Mouse (Mus musculus) CH12.LX (cell line): ENCODE measurements around the gene Gm20388. TPM values are rescaled to one million over a fixed set of nuclear protein-coding genes. Genes with fewer than 3 reads are reported as not detected.

Experiments used
- DNase-seq: peaks from one replicate; pipeline ENCODE4 v3.0.0-alpha.2; 2013; ENCODE audit errors: extremely low read depth
- H3K27ac ChIP-seq: 2 replicates; pipeline ENCODE4 v1.5.1; 2012; ENCODE audit warnings: low read depth, mild to moderate bottlenecking, control low read depth, moderate library complexity; ENCODE audit not compliant: insufficient read depth
- H3K27me3 ChIP-seq: replicated peaks from 2 replicates; pipeline ENCODE3; 2012; ENCODE audit warnings: inconsistent platforms
- H3K36me3 ChIP-seq, 2 experiments: replicated peaks in 1 of 2; 2 replicates each; pipeline versions ENCODE3 to v1.6.1; 2012; ENCODE audit warnings: inconsistent platforms in 1 of 2, low read length in 1 of 2, mild to moderate bottlenecking in 1 of 2, mixed read lengths in 1 of 2, moderate library complexity in 1 of 2; ENCODE audit not compliant: control insufficient read depth in 1 of 2, insufficient read depth in 1 of 2
- H3K4me1 ChIP-seq, 2 experiments: 2 replicates each; pipeline ENCODE4 v1.6.1; 2012; ENCODE audit warnings: inconsistent platforms in 1 of 2, moderate library complexity in 1 of 2; ENCODE audit not compliant: insufficient read depth in 2 of 2, control insufficient read depth in 1 of 2
- H3K4me2 ChIP-seq: 2 replicates; pipeline ENCODE4 v1.6.1; 2012; ENCODE audit warnings: low read depth, mild to moderate bottlenecking, control low read depth; ENCODE audit not compliant: poor library complexity, insufficient read depth, severe bottlenecking
- H3K4me3 ChIP-seq, 3 experiments: fragments of 150-350 bp in 1 of 3; sonication (generic) in 1 of 3; replicated peaks in 1 of 3; 2 replicates each; pipeline versions ENCODE3 to v1.5.1; 2011 to 2012; ENCODE audit warnings: low read depth in 2 of 3, low read length in 2 of 3, mild to moderate bottlenecking in 2 of 3, moderate library complexity in 2 of 3, control low read depth in 1 of 3, improper control_type of control experiment in 1 of 3, inconsistent platforms in 1 of 3, mixed read lengths in 1 of 3; ENCODE audit not compliant: poor library complexity in 1 of 3
- H3K79me2 ChIP-seq: replicated peaks from 2 replicates; pipeline ENCODE4 v1.6.1; 2012; ENCODE audit warnings: mild to moderate bottlenecking, moderate library complexity; ENCODE audit not compliant: control insufficient read depth, poor library complexity, insufficient read depth, severe bottlenecking; ENCODE audit errors: extremely low read depth
- H3K9ac ChIP-seq: 2 replicates; pipeline ENCODE4 v1.6.1; 2012; ENCODE audit warnings: low read depth, mild to moderate bottlenecking, control low read depth, moderate library complexity; ENCODE audit not compliant: insufficient read depth
- H3K9me3 ChIP-seq: replicated peaks from 2 replicates; pipeline ENCODE3; 2012; ENCODE audit warnings: low read length, inconsistent platforms, mixed read lengths
- BHLHE40 ChIP-seq: IDR thresholded peaks from 2 replicates; pipeline ENCODE4 v1.6.1; 2011; ENCODE audit warnings: mild to moderate bottlenecking, low read depth, low read length, improper control_type of control experiment
- CTCF ChIP-seq, 2 experiments: IDR thresholded peaks in 1 of 2; conservative IDR thresholded peaks in 1 of 2; 2 replicates each; pipeline ENCODE4 v1.5.1; 2011 to 2012; ENCODE audit warnings: low read depth in 2 of 2, low read length in 2 of 2, improper control_type of control experiment in 1 of 2, inconsistent platforms in 1 of 2, mild to moderate bottlenecking in 1 of 2, moderate library complexity in 1 of 2
- E2F4 ChIP-seq: IDR thresholded peaks from 2 replicates; pipeline ENCODE4 v1.6.1; 2011; ENCODE audit warnings: low read depth, low read length, improper control_type of control experiment; ENCODE audit not compliant: insufficient replicate concordance
- ELF1 ChIP-seq: IDR thresholded peaks from 2 replicates; pipeline ENCODE4 v1.6.1; 2014; ENCODE audit warnings: low read depth, mild to moderate bottlenecking, inconsistent platforms, low read length, improper control_type of control experiment
- ETS1 ChIP-seq: conservative IDR thresholded peaks from 2 replicates; pipeline ENCODE4 v1.6.1; 2012; ENCODE audit warnings: low read depth, mild to moderate bottlenecking, inconsistent platforms, low read length, improper control_type of control experiment, moderate library complexity
- HCFC1 ChIP-seq: IDR thresholded peaks from 2 replicates; pipeline ENCODE4 v1.6.1; 2012; ENCODE audit warnings: low read depth, mild to moderate bottlenecking, inconsistent platforms, low read length, improper control_type of control experiment
- IRF4 ChIP-seq: IDR thresholded peaks from 2 replicates; pipeline ENCODE4 v1.6.1; 2014; ENCODE audit warnings: low read depth, mild to moderate bottlenecking, inconsistent platforms, low read length, improper control_type of control experiment
- MEF2A ChIP-seq: IDR thresholded peaks from 2 replicates; pipeline ENCODE4 v1.6.1; 2014; ENCODE audit warnings: low read depth, mild to moderate bottlenecking, inconsistent platforms, low read length, improper control_type of control experiment, borderline replicate concordance
- MYC ChIP-seq: IDR thresholded peaks from 2 replicates; pipeline ENCODE4 v1.6.1; 2011; ENCODE audit warnings: low read depth, mild to moderate bottlenecking, improper control_type of control experiment, low read length
- PAX5 ChIP-seq: IDR thresholded peaks from 2 replicates; pipeline ENCODE4 v1.6.1; 2012; ENCODE audit warnings: low read length, inconsistent platforms, mixed read lengths
- RAD21 ChIP-seq: IDR thresholded peaks from 2 replicates; pipeline ENCODE4 v1.6.1; 2011; ENCODE audit warnings: low read depth, mild to moderate bottlenecking, low read length, improper control_type of control experiment, moderate library complexity
- SMC3 ChIP-seq: IDR thresholded peaks from 2 replicates; pipeline ENCODE4 v1.6.1; 2011; ENCODE audit warnings: low read depth, low read length, improper control_type of control experiment
- TCF12 ChIP-seq: IDR thresholded peaks from 2 replicates; pipeline ENCODE4 v1.6.1; 2014; ENCODE audit warnings: low read depth, mild to moderate bottlenecking, inconsistent platforms, low read length, improper control_type of control experiment
- UBTF ChIP-seq: IDR thresholded peaks from 2 replicates; pipeline ENCODE4 v1.6.1; 2012; ENCODE audit warnings: low read depth, mild to moderate bottlenecking, inconsistent platforms, low read length, improper control_type of control experiment, moderate library complexity
- ZC3H11A ChIP-seq: IDR thresholded peaks from 2 replicates; pipeline ENCODE4 v1.6.1; 2012; ENCODE audit warnings: low read depth, mild to moderate bottlenecking, inconsistent platforms, low read length, improper control_type of control experiment
- ZKSCAN1 ChIP-seq: IDR thresholded peaks from 2 replicates; pipeline ENCODE4 v1.6.1; 2012; ENCODE audit warnings: low read depth, inconsistent platforms, low read length, improper control_type of control experiment, borderline replicate concordance
- ZMIZ1 ChIP-seq: IDR thresholded peaks from 2 replicates; pipeline ENCODE4 v1.6.1; 2012; ENCODE audit warnings: low read depth, mild to moderate bottlenecking, inconsistent platforms, low read length, improper control_type of control experiment
- dilution Hi-C: fragments of 300-500 bp; cut with MboI; formaldehyde crosslinking; loops from 2 replicates; pipeline ENCODE4 v1.14.3; 2020; ENCODE audit warnings: low sequenced_read_pairs; ENCODE audit not compliant: extremely low pct_unique_long_range_greater_than_20kb, extremely low pct_ligation_motif_present
- in situ Hi-C: fragments of 300-500 bp; cut with MboI; formaldehyde crosslinking; loops from 3 replicates; pipeline ENCODE4 v1.14.3; 2019; ENCODE audit warnings: low sequenced_read_pairs, low pct_ligation_motif_present, low pct_unique_long_range_greater_than_20kb, mixed read lengths
- polyA plus RNA-seq: library from polyadenylated mRNA; unstranded; fragments of >175 nt; gene quantifications from 2 replicates; pipeline ENCODE4 v1.2.1, GENCODE M21; 2012; ENCODE audit warnings: low read depth; ENCODE audit not compliant: insufficient read length
- total RNA-seq, 2 experiments: library from RNA; depleted of rRNA; stranded (reverse); fragments of 300-350 nt in 1 of 2; fragments of >200 nt in 1 of 2; gene quantifications; 2 replicates each; pipeline ENCODE4 v1.2.3; 2012 to 2014

The Gm20388 gene
- total and polyA plus RNA-seq, 3 experiments: 14.8 to 26.3 (median 22.2) TPM

GRCm38 (mm10) chr8:120675718-120676117, 765.1 kb downstream of the Gm20388 start:
- Histone ChIP-seq H3K36me3 (peaks cover 36 to 47% of the 10 kb centered on the region in 2 experiments), H3K4me2 (no peak overlapping the region), H3K79me2 (no peaks in the 10 kb centered on the region; the same call in 1 of the 2 replicates), H3K9ac (no peak overlapping the region), H3K4me3 (no peak overlapping the region), H3K27me3 (no peaks in the 10 kb centered on the region), H3K4me1 (peaks cover 0 to 10% of the 10 kb centered on the region in 2 experiments; a peak in 2 of 4 replicates), H3K9me3 (no peaks in the 10 kb centered on the region), H3K27ac (no peak overlapping the region)
- no peak for DNase-seq
- in situ Hi-C loops: loop anchor here (5.0 kb wide), 1 partner anchor 417 kb away; no protein-coding TSS in a partner anchor
- TF ChIP-seq ZMIZ1: no peak
- no peak for TF ChIP-seq ELF1
- no peak for TF ChIP-seq ZKSCAN1
- no peak for TF ChIP-seq MYC
- no peak for TF ChIP-seq IRF4
- TF ChIP-seq ETS1: no peak
- TF ChIP-seq UBTF: no peak
- no peak for TF ChIP-seq MEF2A
- TF ChIP-seq PAX5: no peak
- no peak for TF ChIP-seq RAD21
- no peak for TF ChIP-seq HCFC1
- no peak for TF ChIP-seq E2F4
- dilution Hi-C loops: no loop called here

DNA sequence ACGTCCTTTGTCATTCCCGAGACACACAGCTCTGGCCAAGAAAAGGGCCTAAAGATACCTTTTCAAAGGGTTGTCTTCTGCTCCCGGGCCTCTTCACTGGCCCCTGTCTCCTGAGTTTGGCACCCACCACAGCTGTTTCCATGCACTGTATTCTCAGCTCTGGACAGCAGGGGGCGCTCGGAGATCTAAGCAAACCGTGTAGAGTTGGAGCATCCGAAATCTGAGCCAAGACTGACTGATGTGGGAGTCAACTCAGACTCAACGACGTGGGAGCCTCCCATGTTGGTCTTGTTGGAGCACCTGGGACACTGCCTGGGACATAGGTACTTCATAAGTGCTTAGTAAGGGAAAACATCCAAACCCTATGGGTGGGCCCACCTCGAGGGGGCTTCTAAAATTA, 767.8 kb downstream of the Gm20388 start:
- TF ChIP-seq RAD21 (peak; percentile 92), ZC3H11A (peak; percentile 76), BHLHE40 (no peak), SMC3 (peak; percentile 96), TCF12 (no peak), PAX5 (no peak), CTCF (conservative IDR thresholded peaks at IDR 0.05 in 1 of 2, IDR thresholded peaks at IDR 0.05 in 1 of 2; ENCODE audit: low read depth in 2 of 2, low read length in 2 of 2) (peak; percentile 80 to 95)
- no peak overlapping the region for H3K4me3 ChIP-seq
- peaks cover 9 to 20% of the 10 kb centered on the region in 2 experiments for H3K36me3 ChIP-seq
- peaks cover 14 to 28% of the 10 kb centered on the region in 2 experiments for H3K4me1 ChIP-seq
- in situ Hi-C loops: loop anchor here (5.0 kb wide), 1 partner anchor 414 kb away; no protein-coding TSS in a partner anchor
- H3K4me2 ChIP-seq: no peak overlapping the region
- no peaks in the 10 kb centered on the region for H3K9me3 ChIP-seq
- H3K27ac ChIP-seq: no peak overlapping the region
- H3K9ac ChIP-seq: no peak overlapping the region
- no peaks in the 10 kb centered on the region for H3K27me3 ChIP-seq
- dilution Hi-C loops: no loop called here
- peak; percentile 83 for DNase-seq
- no peaks in the 10 kb centered on the region for H3K79me2 ChIP-seq
